Mouse (Mus musculus): ENCODE results near the gene Acp5.
A peak's percentile ranks its signal among the peaks of the same experiment; 100 is the strongest.

Gene Acp5

DNA sequence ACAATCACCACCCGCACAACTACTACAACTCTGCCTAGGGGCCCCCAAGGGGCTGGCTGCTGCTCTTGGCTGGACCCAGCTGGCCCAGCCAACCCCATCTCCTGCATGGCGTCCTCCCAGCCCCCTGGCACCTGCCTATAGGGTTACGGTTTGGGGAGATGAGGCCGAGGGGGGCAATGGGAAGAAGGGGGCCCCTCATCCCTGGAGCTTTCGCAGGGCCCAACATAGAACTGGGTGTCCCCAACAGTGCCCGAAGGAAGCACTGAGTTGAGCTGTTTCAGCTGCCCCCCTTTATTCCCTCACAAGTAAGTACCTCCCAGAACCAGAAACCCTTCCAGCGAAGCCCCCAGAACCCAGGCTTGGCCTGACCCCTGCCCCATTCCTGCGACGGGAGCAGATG lies 27.3 kb downstream of the Acp5 start:
- no peak for DNase-seq (ENCODE audit: low read depth in 1 of 2, low spot score in 2 of 2)

DNA sequence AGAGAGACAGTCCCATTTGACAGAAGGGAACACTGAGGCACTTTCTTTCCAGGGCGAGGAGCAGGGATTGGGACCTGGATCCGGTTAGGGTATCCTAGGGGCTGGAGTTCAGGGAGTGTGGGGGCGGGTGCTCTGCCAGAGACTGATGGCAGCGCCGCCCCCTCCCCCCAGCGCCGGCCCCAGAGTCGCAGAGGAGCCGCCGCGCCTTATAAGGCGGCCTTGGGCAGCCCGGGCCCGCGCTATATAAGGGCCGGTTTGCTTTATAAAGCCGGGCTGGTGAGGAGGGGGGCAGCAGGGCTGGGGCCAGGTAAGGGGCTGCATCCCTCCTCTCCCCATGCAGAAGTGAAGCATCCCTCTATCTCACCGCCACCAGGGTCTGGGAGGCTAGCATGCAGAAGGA lies 35.6 kb downstream of the Acp5 start:
- no peak for DNase-seq (ENCODE audit: low read depth in 1 of 2, low spot score in 2 of 2)

DNA sequence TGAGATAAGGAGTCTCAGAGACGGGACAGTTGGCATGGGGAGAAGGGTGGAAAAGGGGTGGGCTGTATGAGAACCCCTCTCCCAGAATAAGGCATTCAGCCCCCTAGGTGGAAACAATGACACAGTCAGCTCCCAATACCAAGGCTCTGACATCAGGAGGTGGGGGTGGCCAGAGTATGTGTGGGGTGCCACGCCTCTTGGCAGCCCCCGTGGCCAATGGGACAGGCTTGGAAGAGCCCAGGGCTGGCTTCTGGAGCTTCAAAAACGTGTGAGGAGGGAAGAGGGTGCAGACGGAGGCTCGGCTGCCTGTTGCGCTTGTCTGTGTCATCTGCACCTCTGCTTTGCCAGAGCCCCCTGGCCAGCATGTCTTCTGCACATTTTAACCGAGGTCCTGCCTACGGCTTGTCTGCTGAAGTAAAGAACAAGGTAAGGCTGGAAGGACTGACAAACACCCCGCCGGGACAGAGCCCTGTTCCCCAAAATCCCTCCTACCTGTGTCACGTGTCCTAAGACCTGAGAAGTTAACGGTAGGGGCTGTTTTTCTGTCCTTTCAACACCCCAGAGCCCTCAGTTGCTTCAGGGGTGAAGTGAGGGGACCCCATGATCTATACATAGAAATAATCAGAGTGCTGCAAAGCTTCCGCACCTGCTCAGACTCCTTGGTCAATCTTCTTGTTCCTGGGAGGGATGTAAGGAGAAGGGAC lies 36.4 kb downstream of the Acp5 start, which contains the start of gene Cnn1:
Cnn1 (plus strand) TSS at position 224 of the 704 bp plus-strand sequence.
- DNase-seq (ENCODE audit: low read depth in 1 of 2, low spot score in 2 of 2): no peak

DNA sequence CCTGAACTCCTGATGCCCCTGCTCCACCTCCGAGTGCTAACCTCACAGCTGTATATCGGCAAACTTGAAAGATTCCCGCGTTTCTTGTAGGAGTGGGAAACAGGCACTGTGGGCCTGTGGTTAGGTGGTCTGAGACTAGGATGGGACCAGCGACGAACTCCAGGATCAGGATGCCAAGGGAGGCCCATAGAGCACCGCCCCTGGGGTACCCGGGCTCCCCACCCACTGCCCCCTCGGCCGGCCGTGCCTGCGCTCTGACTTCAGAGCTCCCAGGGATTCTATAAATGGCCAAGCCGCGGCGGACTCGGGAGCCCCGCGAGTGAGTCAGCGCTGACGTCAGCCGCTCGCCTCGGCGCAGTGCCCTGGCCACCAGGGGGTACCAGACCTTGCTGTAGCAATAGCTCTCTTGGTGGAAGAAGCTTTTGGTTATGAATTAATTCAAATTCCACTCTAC lies 39.6 kb downstream of the Acp5 start:
- DNase-seq (ENCODE audit: low read depth in 1 of 2, low spot score in 2 of 2): peak; percentile 71 to 87

DNA sequence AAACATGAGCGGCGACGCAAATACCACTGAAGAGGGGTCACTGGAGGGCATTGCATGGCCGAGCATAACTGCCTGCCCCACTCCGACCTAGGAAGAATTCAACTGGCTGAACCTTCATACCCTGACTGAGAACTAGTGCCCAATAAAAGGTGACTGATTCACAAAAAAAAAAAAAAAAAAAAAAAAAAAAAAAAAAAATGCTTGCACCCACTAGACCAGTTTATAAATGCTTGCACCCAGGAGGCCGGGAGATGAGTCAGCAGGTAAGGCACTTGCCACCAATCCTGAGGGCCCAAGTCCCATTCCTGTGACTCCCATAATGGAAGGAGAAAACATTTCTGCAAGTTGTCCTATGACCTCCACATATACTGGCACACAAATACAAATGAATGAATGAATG lies 42.8 kb downstream of the Acp5 start:
- DNase-seq (ENCODE audit: low read depth in 1 of 2, low spot score in 2 of 2): no peak

DNA sequence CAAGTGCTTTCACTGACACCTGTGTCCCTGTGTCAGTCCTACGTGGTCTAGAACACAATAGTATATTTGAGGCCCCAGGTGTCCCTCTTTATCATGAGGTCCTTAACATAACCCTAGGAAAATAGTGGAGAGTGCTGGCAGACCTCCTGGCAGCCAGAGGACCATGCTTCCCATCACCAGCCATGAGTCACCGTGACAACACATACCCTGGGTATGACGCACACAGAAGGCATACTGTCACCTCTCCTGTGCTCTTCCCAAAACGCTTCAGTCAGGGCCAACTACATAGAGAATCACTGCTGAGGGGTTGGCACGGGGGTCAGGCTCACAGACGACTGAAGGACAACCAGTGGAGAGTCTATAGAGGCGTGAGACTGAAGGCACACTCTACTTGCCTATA lies 45.5 kb downstream of the Acp5 start:
- no peak for DNase-seq (ENCODE audit: low read depth in 1 of 2, low spot score in 2 of 2)

DNA sequence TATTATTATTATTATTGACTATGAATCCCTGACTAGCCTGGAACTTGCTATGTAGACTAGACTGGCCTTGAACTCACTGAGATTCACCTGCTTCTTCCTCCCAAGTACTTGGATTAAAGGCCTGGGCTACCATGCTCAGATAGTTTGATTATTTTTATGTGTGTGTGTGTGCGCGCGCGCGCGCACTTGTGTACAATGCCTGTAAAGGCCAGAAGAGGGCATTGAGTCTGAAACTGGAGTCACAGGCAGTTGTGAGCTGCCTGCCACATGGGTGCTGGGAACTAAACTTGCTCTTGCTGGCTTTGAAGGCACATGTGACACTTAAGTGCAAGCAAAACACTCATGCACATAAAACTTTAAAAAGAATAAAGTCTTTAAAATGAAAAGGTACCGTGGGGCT lies 46.2 kb downstream of the Acp5 start:
- DNase-seq (ENCODE audit: low read depth in 1 of 2, low spot score in 2 of 2): no peak

DNA sequence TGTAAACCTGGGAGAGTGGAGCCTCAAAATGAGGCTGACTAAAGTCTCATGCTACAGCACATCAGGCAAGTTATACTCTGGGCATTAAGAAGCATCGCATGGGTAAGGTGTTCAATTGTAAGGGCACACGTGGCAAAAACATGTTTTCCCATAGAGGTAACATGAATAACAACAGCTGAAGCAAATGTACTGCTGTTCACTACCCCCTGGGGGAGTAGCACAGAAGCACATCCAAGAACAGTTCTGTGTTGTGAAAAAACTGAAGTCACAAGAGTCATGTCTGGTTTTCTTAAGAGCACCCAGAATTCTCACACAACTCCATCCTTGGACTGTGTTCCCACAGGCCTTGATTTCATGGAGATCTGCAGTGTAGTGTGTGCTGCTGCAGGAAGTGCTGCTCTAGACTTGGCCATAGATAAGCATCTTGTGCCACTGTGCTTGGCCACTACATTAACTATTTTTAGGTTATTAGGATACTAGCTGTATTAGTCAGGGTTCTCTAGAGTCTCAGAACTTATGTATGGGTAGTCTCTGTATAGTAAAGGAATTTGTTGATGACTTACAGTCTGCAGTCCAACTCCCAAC lies 48.4 kb downstream of the Acp5 start:
- DNase-seq (ENCODE audit: low read depth in 1 of 2, low spot score in 2 of 2): no peak

DNA sequence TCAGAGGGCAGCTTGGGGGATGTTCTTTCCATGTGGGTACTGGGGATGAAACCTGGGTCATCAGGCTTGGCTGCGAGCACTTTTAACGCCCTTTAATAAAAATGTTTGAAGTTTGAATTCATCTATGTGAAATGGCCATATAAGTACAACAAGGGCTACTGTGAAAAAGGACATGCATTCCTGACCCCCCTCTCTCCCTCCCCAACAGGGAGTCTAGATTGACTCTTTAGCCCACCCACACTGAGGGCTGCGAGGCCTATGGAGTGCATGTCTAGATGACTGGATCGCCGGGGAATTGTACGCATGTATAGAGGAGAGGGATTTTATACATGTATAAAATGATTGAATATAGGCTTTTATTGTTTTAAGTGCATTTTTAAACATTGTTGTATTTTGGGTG lies 49.5 kb downstream of the Acp5 start:
- no peak for DNase-seq (ENCODE audit: low read depth in 1 of 2, low spot score in 2 of 2)

DNA sequence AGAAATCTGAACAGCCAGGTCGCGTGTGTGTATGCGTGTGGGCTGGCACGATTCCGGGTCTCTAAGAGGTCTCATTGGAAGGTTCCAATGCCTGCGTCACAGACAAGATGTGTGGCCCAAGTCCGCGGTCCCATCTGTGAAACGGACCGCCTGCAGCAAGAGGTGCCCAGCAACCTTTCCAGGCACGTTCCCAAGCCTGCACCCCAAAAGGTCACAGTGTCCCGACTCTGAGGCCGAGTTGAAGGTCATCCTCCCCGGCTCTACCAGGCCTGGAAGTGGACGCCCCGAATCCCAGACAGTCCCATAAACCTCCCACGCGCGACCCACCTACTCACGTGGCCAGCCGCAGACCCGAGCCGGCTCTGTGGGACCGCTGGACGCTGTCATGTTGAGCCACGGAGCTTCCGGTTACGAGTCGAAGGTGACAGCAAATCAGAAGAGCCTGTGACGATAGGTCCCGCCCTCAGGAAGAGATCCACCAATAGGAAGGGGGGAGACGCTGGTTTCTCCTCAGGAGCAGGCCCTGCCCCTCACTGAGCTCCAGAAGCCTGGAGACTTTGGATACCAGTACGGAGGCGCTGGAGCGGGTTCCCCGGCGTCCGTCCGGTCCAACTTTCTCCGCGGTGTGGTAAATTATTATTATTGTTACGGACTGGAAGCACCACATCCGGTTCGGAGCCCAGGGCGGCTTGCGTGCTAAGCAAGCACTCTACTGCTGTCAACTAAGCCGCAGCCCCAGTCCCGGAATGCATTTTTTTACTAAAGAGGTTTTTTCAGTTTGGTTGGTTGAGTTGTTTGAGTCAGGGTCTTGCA lies 50.3 kb downstream of the Acp5 start, which contains the start of gene Ecsit:
Ecsit (minus strand) TSS at position 417 of the 813 bp plus-strand sequence.
- DNase-seq (ENCODE audit: low read depth in 1 of 2, low spot score in 2 of 2): peak; percentile 80

DNA sequence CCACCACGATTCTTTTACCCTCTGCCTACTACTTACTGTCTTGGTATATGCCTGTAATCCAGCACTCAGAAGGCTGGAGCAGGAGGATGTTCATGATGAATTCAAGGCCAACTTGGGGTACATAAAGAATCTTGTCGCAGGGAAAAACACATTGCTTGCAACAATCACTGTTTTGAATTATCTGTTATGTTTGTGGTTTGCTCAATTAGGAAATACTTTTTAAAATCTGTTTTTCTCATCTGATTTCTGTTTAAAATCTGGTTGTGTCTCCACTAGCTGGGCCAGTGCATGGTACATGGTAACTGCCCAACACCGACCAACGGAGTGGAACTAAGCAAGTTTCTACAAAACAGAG lies 50.9 kb downstream of the Acp5 start:
- DNase-seq (ENCODE audit: low read depth in 1 of 2, low spot score in 2 of 2): no peak

Data from monocyte, adult 2 months (primary cell).